Mouse (Mus musculus): Measurements from ENCODE around the gene Eif4e3. TPM values are rescaled to one million over a fixed set of nuclear protein-coding genes. Genes with fewer than 3 reads are reported as not detected.

Gene Eif4e3
- total RNA-seq, 2 experiments from 2014 or later, result 13.9 to 16.0 TPM

GRCm38 (mm10) chr6:99599229-99599628 lies 67.3 kb downstream of the Eif4e3 start:
- intact Hi-C loops (cut with DNase I), result loop anchor here (10.0 kb wide), 1 partner anchor 1464 kb away; no protein-coding TSS in a partner anchor
- DNase-seq, result peak; percentile 45

GRCm38 (mm10) chr6:99577040-99577439 lies 89.5 kb downstream of the Eif4e3 start:
- DNase-seq, result no peak
- intact Hi-C loops (cut with DNase I), result no loop called here

- DNase-seq, result peak; percentile 15
These were observed 90.9 kb downstream of the Eif4e3 start for GRCm38 (mm10) chr6:99575633-99576032.

More at GRCm38 (mm10) chr6:99575633-99576032, 90.9 kb downstream of the Eif4e3 start:
- intact Hi-C loops (cut with DNase I), result no loop called here

Other genes starting within 250 kb of the Eif4e3 start
- gene Foxp1, start 144.1 kb downstream of the Eif4e3 start, total RNA-seq (2021), result 100 to 1,000 TPM; 210 to 247 TPM
- 10 to 100 TPM; 11.2 to 15.9 TPM for gene Gm20696, start within 50 bp of the Eif4e3 start, total RNA-seq (2021)
- gene Gpr27, start 25.9 kb upstream of the Eif4e3 start, total RNA-seq (2021), result 100 to 1,000 TPM; 101 to 104 TPM
- 1 to 10 TPM in 1 of 2 experiments, under 1 TPM in 1; 0.78 to 2.7 TPM for gene Prok2, start 59.6 kb upstream of the Eif4e3 start, total RNA-seq (2021)

All from left cerebral cortex, postnatal 4 days (tissue).